ENCODE assay signal across 17 mouse cellular contexts in the genomic region with DNA sequence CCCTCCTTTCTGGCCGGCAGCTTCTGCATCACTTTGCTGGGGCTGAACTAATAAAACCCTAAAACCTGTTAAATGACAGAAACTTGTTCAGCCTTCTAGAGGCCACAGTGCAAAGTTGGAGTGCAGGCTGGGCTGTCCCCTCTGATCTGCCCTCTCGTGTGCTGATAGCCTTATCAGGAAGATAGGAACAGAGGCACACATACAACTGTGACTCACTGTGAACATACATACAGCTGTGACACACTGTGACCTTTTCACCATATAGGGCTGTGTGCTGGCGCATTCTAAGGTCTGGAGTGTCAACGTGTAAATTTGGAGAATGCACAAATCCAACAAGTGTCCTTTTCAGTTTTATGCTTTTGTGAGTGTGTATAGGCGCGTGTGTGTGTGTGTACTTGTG.
A peak's percentile ranks its signal among the peaks of the same experiment; 100 is the strongest.
DNase-seq lines count a peak whose midpoint lies in the region; ATAC-seq lines count a peak whose summit lies in the region.
"Had no signal": no experiment of that assay in that cellular context is flagged by ENCODE, and none has a peak within 500 bp of the region (broad histone marks: within the 10 kb centered on the region; RNA-seq: fewer than 3 reads in every experiment).

No protein-coding gene starts in this region.

- H3K9me3 ChIP-seq in forebrain, embryonic 14.5 days (replicated peaks; ENCODE audit: control insufficient read depth, low read length) = no peaks in the 10 kb centered on the region
- H3K9me3 ChIP-seq in forebrain, embryonic 11.5 days (ENCODE audit: control insufficient read depth, low read length) = no peaks in the 10 kb centered on the region
- H3K9me3 ChIP-seq in liver, embryonic 11.5 days (ENCODE audit: control insufficient read depth, low read length) = no peaks in the 10 kb centered on the region
- no peaks in the 10 kb centered on the region for H3K9me3 ChIP-seq in intestine, embryonic 15.5 days
- H3K9me3 ChIP-seq in stomach, embryonic 15.5 days = no peaks in the 10 kb centered on the region
- H3K9me3 ChIP-seq: limb, embryonic 12.5 days; lung, embryonic 15.5 days; midbrain, embryonic 15.5 days had no signal

- DNase-seq in forebrain, embryonic 14.5 days (ENCODE audit: low spot score) = no peak
- DNase-seq in forebrain, embryonic 11.5 days (ENCODE audit: low spot score) = no peak
- DNase-seq in liver, embryonic 11.5 days (ENCODE audit: low spot score) = no peak
- DNase-seq in liver = no peak
- no peak for DNase-seq in left cerebral cortex, postnatal 10 days (ENCODE audit: extremely low spot score in 1 of 2, low spot score in 2 of 2)
- DNase-seq: adrenal gland, postnatal 10 days; cerebellum, adult 18-20 months; cerebellum, postnatal 36 days; gastrocnemius, adult 2 months; thymus, postnatal 36 days had no signal

- H3K9ac ChIP-seq in forebrain, embryonic 14.5 days (ENCODE audit: low read length) = no peak overlapping the region
- no peak overlapping the region for H3K9ac ChIP-seq in forebrain, embryonic 11.5 days (ENCODE audit: low read length)
- peak overlapping the region; percentile 31; the same call in 1 of the 2 replicates for H3K9ac ChIP-seq in liver, embryonic 11.5 days (ENCODE audit: low read depth, low read length)
- no peak overlapping the region for H3K9ac ChIP-seq in intestine, embryonic 15.5 days
- no peak overlapping the region for H3K9ac ChIP-seq in stomach, embryonic 15.5 days
- H3K9ac ChIP-seq: limb, embryonic 12.5 days; lung, embryonic 15.5 days; midbrain, embryonic 15.5 days had no signal

- no peak for ATAC-seq in forebrain, embryonic 14.5 days
- no peak for ATAC-seq in forebrain, embryonic 11.5 days (replicated peaks; ENCODE audit: low FRiP score)
- ATAC-seq in liver, embryonic 11.5 days (replicated peaks; ENCODE audit: low FRiP score) = peak; percentile 55
- peak; percentile 81 for ATAC-seq in intestine, embryonic 15.5 days
- ATAC-seq in stomach, embryonic 15.5 days (ENCODE audit: insufficient read depth, low FRiP score, low read depth) = peak; percentile 79
- ATAC-seq: inflammation-experienced regulatory T-cells, adult 6 months; midbrain, embryonic 15.5 days had no signal

- no peaks in the 10 kb centered on the region for H3K27me3 ChIP-seq in forebrain, embryonic 14.5 days (replicated peaks; ENCODE audit: control insufficient read depth, insufficient read depth, low read length)
- H3K27me3 ChIP-seq in forebrain, embryonic 11.5 days (ENCODE audit: control insufficient read depth, insufficient read depth, low read length) = no peaks in the 10 kb centered on the region
- peaks cover 8% of the 10 kb centered on the region for H3K27me3 ChIP-seq in liver, embryonic 11.5 days (replicated peaks; ENCODE audit: control insufficient read depth, insufficient read depth, low read length)
- no peaks in the 10 kb centered on the region for H3K27me3 ChIP-seq in intestine, embryonic 15.5 days (replicated peaks)
- H3K27me3 ChIP-seq in stomach, embryonic 15.5 days (replicated peaks) = no peaks in the 10 kb centered on the region
- H3K27me3 ChIP-seq: lung, embryonic 15.5 days; midbrain, embryonic 15.5 days had no signal

- no peak overlapping the region for H3K4me3 ChIP-seq in forebrain, embryonic 14.5 days (ENCODE audit: low read depth, low read length)
- H3K4me3 ChIP-seq in forebrain, embryonic 11.5 days (ENCODE audit: low read depth, low read length) = no peak overlapping the region
- no peak overlapping the region for H3K4me3 ChIP-seq in liver, embryonic 11.5 days (ENCODE audit: low read depth, low read length)
- no peak overlapping the region for H3K4me3 ChIP-seq in intestine, embryonic 15.5 days (replicated peaks)
- no peak overlapping the region for H3K4me3 ChIP-seq in stomach, embryonic 15.5 days (replicated peaks)
- H3K4me3 ChIP-seq: gastrocnemius, adult 2 months; limb, embryonic 12.5 days; lung, embryonic 15.5 days; midbrain, embryonic 15.5 days had no signal

- H3K4me1 ChIP-seq in forebrain, embryonic 14.5 days (ENCODE audit: control insufficient read depth, insufficient read depth, low read length) = peaks cover 48% of the 10 kb centered on the region
- peaks cover 33% of the 10 kb centered on the region for H3K4me1 ChIP-seq in forebrain, embryonic 11.5 days (replicated peaks; ENCODE audit: control insufficient read depth, insufficient read depth, low read length)
- peaks cover 56% of the 10 kb centered on the region for H3K4me1 ChIP-seq in liver, embryonic 11.5 days (replicated peaks; ENCODE audit: control insufficient read depth, insufficient read depth, low read length)
- peaks cover 49% of the 10 kb centered on the region for H3K4me1 ChIP-seq in intestine, embryonic 15.5 days (replicated peaks)
- H3K4me1 ChIP-seq in stomach, embryonic 15.5 days = peaks cover 42% of the 10 kb centered on the region

- H3K27ac ChIP-seq in forebrain, embryonic 14.5 days (ENCODE audit: low read depth, low read length) = peak overlapping the region; percentile 58; the same call in 1 of the 2 replicates
- H3K27ac ChIP-seq in forebrain, embryonic 11.5 days (ENCODE audit: low read depth, low read length) = no peak overlapping the region
- no peak overlapping the region for H3K27ac ChIP-seq in liver, embryonic 11.5 days (ENCODE audit: low read depth, low read length)
- peak overlapping the region; percentile 74 for H3K27ac ChIP-seq in intestine, embryonic 15.5 days
- H3K27ac ChIP-seq in stomach, embryonic 15.5 days = peak overlapping the region; percentile 57
- H3K27ac ChIP-seq: gastrocnemius, adult 2 months; kidney, postnatal 0 days; limb, embryonic 12.5 days; lung, embryonic 15.5 days had no signal

- intact Hi-C loops in left cerebral cortex, postnatal 10 days (cut with DNase I) = no loop called here

- H3K36me3 ChIP-seq in forebrain, embryonic 14.5 days (ENCODE audit: control insufficient read depth, insufficient read depth, low read length) = no peaks in the 10 kb centered on the region
- no peaks in the 10 kb centered on the region for H3K36me3 ChIP-seq in forebrain, embryonic 11.5 days (ENCODE audit: control insufficient read depth, insufficient read depth, low read length)
- no peaks in the 10 kb centered on the region for H3K36me3 ChIP-seq in liver, embryonic 11.5 days (ENCODE audit: control insufficient read depth, insufficient read depth, low read length)
- H3K36me3 ChIP-seq in intestine, embryonic 15.5 days = no peaks in the 10 kb centered on the region
- H3K36me3 ChIP-seq in stomach, embryonic 15.5 days = no peaks in the 10 kb centered on the region
- H3K36me3 ChIP-seq: limb, embryonic 12.5 days; lung, embryonic 15.5 days; midbrain, embryonic 15.5 days had no signal

- no peak overlapping the region for H3K4me2 ChIP-seq in forebrain, embryonic 14.5 days (ENCODE audit: low read length)
- no peak overlapping the region for H3K4me2 ChIP-seq in forebrain, embryonic 11.5 days (ENCODE audit: low read depth, low read length, severe bottlenecking)
- H3K4me2 ChIP-seq in liver, embryonic 11.5 days = peak overlapping the region; percentile 10; the same call in 1 of the 2 replicates
- H3K4me2 ChIP-seq in intestine, embryonic 15.5 days (replicated peaks) = 0 out of 2 replicates have a peak overlapping the region, but pooled peaks have one; percentile 23
- no peak overlapping the region for H3K4me2 ChIP-seq in stomach, embryonic 15.5 days
- H3K4me2 ChIP-seq: limb, embryonic 12.5 days; lung, embryonic 15.5 days; midbrain, embryonic 15.5 days had no signal

- 84% methylated on average over 6 of the region's 6 CpGs for WGBS in forebrain, embryonic 14.5 days
- 84% methylated on average over 6 of the region's 6 CpGs for WGBS in forebrain, embryonic 11.5 days
- 62% methylated on average over 6 of the region's 6 CpGs for WGBS in liver, embryonic 11.5 days
- 50% methylated on average over 6 of the region's 6 CpGs for WGBS in intestine, embryonic 15.5 days
- 64% methylated on average over 6 of the region's 6 CpGs for WGBS in stomach, embryonic 15.5 days

Comparison
In these comparisons a context has a peak if more than half of its experiments do, and no peak if none do; other contexts are left out.
1. H3K27ac ChIP-seq: peak in forebrain, embryonic 14.5 days (single experiment), intestine, embryonic 15.5 days (single experiment) and stomach, embryonic 15.5 days (single experiment); none in forebrain, embryonic 11.5 days (single experiment) and liver, embryonic 11.5 days (single experiment).
2. ATAC-seq: peak in liver, embryonic 11.5 days (single experiment), intestine, embryonic 15.5 days (single experiment) and stomach, embryonic 15.5 days (single experiment); none in forebrain, embryonic 14.5 days (single experiment) and forebrain, embryonic 11.5 days (single experiment).
3. H3K4me2 ChIP-seq: peak in liver, embryonic 11.5 days (single experiment) and intestine, embryonic 15.5 days (single experiment); none in forebrain, embryonic 14.5 days (single experiment), forebrain, embryonic 11.5 days (single experiment) and stomach, embryonic 15.5 days (single experiment).